Mouse (Mus musculus) hematopoietic stem cell, adult 5-6 weeks (primary cell): Measurements from ENCODE around the gene Hbs1l. TPM values are rescaled to one million over a fixed set of nuclear protein-coding genes. Genes with fewer than 3 reads are reported as not detected.
A peak's percentile ranks its signal among the peaks of the same experiment; 100 is the strongest.

Experiments used
- ATAC-seq, 2 experiments: fragments of 125-278 bp in 1 of 2; replicated peaks in 1 of 2; 2 replicates each; pipeline ENCODE4 v1.8.0; 2016 to 2017; ENCODE audit warnings: inconsistent platforms in 2 of 2, mild to moderate bottlenecking in 2 of 2, moderate number of reproducible peaks in 2 of 2, low read depth in 1 of 2, moderate TSS enrichment in 1 of 2; ENCODE audit not compliant: low FRiP score in 2 of 2, poor library complexity in 2 of 2, severe bottlenecking in 2 of 2, insufficient read depth in 1 of 2, low TSS enrichment in 1 of 2
- total RNA-seq: library from RNA; stranded (forward); fragments of 172-1452, 232-1000 nt; gene quantifications from 2 replicates; pipeline ENCODE4 v1.2.3, GENCODE M21; 2017

Gene Hbs1l
- total RNA-seq, 1 experiment from 2014 or later = 72.4 TPM

- ATAC-seq = no peak
These were observed 54.2 kb downstream of the Hbs1l start for GRCm38 (mm10) chr10:21349946-21350345.

- no peak for ATAC-seq
These were observed 55.0 kb downstream of the Hbs1l start for GRCm38 (mm10) chr10:21350531-21351515.

GRCm38 (mm10) chr10:21351766-21352165, 56.0 kb downstream of the Hbs1l start:
- no peak for ATAC-seq

- ATAC-seq = no peak
These were observed 58.1 kb downstream of the Hbs1l start for GRCm38 (mm10) chr10:21353890-21354289.

- no peak for ATAC-seq
These were observed 58.7 kb downstream of the Hbs1l start for GRCm38 (mm10) chr10:21354506-21354905.

- ATAC-seq = no peak
These were observed 62.2 kb downstream of the Hbs1l start for GRCm38 (mm10) chr10:21357986-21358385.

GRCm38 (mm10) chr10:21359086-21359485, 63.3 kb downstream of the Hbs1l start:
- ATAC-seq = no peak

GRCm38 (mm10) chr10:21361871-21362270, 66.1 kb downstream of the Hbs1l start:
- ATAC-seq = no peak

GRCm38 (mm10) chr10:21363297-21363696, 67.5 kb downstream of the Hbs1l start:
- ATAC-seq = no peak; a peak in 1 of 4 replicates

GRCm38 (mm10) chr10:21364946-21365345, 69.2 kb downstream of the Hbs1l start:
- ATAC-seq = no peak

GRCm38 (mm10) chr10:21365897-21366296, 70.1 kb downstream of the Hbs1l start:
- ATAC-seq = no peak

- no peak for ATAC-seq
These were observed 70.7 kb downstream of the Hbs1l start for GRCm38 (mm10) chr10:21366471-21366870.

- ATAC-seq = no peak
These were observed 71.7 kb downstream of the Hbs1l start for GRCm38 (mm10) chr10:21367481-21367880.

GRCm38 (mm10) chr10:21369586-21369985, 73.8 kb downstream of the Hbs1l start:
- no peak for ATAC-seq

GRCm38 (mm10) chr10:21372271-21372670, 76.5 kb downstream of the Hbs1l start:
- no peak for ATAC-seq

- ATAC-seq = peak; percentile 17 to 36; a peak in 1 of 4 replicates
These were observed 81.1 kb downstream of the Hbs1l start, which contains the start of gene Aldh8a1 for GRCm38 (mm10) chr10:21376682-21377473. Gene Aldh8a1, plus strand, starts transcription at chr10:21377291.

- ATAC-seq = no peak
These were observed 82.6 kb downstream of the Hbs1l start for GRCm38 (mm10) chr10:21378196-21378944.
